Mouse (Mus musculus): ENCODE results near the gene Rpl19.
A peak's percentile ranks its signal among the peaks of the same experiment; 100 is the strongest.

Gene Rpl19

DNA sequence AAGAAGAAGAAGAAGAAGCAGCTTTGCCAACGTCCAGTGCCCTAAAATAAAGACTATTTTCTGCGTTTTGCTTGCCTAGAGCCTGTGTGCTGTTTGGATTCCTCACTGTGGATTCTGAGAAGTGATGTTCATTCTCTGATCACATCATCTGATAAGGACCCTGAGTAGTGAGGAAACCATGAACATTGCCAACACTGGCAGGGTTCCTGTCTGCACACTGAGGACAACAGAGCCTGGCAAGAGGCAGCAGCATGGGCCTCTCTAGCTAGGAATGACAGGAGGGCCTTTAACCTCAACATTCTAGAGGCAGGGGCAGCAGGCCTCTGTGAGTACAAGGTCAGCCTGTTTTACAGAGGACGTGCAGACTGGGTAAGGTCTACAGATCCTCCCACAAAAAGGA, 2.0 kb upstream of the Rpl19 start:
- no peak for DNase-seq

DNA sequence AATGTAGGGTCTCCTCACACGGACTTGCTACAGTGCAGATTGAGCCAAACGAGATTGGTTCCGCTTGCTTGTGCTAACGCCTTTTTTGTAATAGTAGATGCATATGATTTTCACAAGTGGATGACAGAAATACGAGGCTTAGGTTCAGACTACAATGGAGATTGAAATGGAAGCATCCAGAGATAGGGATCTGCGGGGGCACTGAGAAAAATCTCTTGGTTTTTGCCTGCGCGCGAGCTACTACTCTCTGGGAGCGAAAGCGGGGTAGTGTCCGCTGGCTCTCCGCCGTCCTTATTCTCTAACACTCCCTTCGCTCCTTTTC, 301 bp upstream of the Rpl19 start:
- no peak for DNase-seq

- no peak for DNase-seq
Observed at GRCm38 (mm10) chr11:98027297-98027688, 783 bp downstream of the Rpl19 start.

- DNase-seq = no peak
Observed at GRCm38 (mm10) chr11:98027785-98028184, 1.3 kb downstream of the Rpl19 start.

DNA sequence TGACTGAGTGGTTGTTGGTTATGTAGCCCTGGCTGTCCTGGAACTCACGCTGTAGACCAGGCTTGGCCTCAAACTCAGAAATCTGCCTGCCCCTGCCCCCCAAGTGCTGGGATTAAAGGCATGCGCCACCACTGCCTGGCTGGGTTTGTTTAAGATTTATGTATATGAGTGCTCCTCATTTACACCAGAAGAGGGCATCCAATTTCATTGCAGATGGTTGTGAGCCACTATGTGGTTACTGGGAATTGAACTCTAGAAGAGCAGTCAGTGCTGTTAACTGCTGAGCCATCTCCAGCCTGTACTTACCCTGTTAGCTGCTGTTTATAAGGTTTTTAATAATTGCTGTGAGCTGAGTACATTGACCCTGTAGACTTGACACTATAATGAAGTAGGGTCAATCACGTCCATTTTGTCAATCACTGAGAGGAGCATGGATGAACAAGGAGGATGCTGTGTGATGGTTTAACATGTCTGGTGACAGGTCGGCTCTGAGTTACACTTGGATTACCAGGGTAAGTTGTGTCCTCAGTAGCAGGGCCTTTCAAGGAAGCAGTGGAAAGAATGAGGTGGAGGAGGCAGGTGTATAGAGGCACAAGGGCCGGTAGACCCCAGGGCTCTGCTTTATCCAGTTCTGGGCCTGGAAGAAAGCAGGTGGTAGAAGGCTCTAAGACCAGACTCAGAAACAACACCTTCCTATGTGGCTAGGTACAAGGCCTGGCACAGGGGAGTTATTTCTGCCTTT, 4.4 kb downstream of the Rpl19 start:
- no peak for DNase-seq

GRCm38 (mm10) chr11:98031443-98031770, 4.9 kb downstream of the Rpl19 start:
- peak; percentile 85 for DNase-seq

DNA sequence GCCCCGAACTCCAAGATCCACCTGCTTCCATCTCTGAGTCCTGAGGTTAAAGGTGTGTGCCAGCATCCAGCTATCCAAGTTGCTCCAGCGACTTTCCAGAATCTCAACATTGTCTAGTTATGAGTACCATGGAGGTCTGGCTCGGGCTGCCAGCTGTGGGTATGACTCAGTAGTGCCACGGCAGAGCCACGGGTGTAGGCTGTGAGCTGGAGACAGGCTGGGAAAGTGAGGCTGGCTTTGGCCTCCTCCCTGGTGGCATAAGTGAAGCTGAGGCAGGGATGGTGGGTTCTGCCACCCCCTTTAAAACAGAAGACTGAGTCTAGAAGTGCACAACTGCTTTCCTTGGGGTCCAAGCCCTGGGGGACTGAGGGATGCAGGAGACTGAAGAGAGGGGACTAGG, 7.6 kb downstream of the Rpl19 start:
- no peak for DNase-seq

GRCm38 (mm10) chr11:98034840-98035239, 8.3 kb downstream of the Rpl19 start:
- DNase-seq = peak; percentile 63

DNA sequence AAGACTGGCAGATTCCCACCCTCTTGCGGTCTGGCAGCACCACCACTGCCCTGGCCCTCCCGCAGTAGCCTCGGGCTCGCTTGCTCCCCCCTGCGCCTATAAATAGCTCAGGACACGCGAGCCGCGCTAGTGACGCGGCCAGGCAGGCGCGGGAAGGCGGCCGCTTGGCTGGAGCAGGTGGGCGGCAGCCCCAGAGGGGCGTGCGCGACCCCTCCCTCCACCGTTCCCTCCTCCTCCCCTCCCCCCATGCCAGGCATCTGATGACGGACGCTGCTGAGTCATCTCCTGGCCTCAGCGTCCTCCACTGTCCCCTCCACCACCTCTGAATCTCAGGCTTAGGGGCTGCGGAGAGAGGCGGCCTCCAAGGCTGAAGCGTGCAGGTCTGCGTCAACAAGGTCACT, 9.5 kb downstream of the Rpl19 start:
- peak; percentile 57 for DNase-seq

DNA sequence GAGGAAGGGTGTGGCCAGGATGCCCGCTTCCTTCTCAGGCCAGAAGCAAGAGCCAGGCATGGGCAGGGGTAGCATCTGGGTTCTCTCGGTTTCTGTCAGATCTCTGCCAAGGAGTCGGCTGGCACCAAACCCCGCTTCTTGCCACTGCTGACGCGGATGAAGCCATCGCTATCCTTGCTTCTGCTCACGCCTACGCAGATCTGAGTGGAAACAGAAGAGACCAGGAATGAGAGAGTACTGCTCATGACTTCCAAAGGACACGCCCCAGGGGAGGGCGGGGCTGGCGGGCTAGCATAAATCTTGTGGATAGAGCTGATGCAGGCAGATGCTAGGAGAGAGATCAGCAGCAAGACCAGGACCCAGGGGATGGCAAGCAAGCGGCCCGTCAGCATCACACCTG, 11.4 kb downstream of the Rpl19 start:
- peak; percentile 60 for DNase-seq

DNA sequence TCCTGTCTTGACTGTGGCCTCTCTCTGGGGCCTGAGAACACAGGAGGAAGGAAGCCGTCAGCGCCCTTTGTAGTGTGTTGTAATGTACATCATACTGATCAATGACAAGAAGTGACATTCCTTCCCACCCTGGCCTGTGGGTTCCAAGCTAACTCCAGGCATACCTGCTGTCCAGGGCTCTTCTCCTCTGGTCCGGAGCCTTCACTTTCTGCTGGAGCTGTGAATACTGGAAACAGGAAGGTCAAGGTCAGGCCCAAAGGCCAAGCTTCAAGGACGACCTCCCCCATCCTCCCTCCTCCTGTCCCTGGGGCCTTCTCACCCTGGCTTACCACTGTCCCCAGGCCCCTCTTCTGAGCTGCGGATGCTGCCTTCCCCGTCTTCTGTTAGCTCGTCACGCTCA, 14.5 kb downstream of the Rpl19 start:
- no peak for DNase-seq

DNA sequence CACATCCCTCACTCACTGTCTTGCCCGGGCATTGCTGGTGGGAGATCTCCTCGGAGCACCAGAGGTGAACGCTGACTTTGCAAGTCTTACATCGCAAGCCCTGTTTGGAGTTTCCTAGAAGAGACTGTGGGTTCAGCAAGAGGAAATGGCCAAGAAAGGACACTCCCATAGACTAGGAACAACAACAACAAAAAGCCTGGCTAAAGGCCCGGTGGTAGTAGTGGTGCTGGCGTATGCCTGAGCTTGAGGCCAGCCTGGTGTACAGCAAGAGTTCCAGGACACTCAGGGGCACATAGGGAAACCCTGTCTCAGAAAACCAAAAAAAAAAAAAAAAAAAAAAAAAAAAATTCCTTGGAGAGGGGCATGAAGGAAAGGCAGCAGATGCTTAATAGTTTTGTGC, 16.2 kb downstream of the Rpl19 start:
- peak; percentile 61 for DNase-seq

DNA sequence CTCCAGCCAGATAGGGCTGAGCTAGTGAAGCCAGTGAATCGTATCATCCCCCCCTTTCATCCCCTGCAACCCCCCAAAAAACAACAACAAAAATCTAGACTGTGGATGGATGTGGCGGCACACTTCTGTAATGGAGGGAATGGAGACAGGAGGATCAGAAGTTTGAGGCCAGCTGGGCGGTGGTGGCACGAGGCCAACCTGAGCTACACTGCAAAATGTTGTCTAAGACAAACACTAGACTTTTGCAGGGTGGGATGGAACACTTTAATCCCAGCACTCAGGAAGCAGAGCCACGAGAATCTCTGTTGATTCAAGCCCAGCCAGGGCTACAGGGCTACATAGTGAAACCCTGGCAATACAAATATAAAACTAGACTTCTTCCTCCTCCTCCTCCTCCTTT, 17.6 kb downstream of the Rpl19 start:
- DNase-seq = no peak

DNA sequence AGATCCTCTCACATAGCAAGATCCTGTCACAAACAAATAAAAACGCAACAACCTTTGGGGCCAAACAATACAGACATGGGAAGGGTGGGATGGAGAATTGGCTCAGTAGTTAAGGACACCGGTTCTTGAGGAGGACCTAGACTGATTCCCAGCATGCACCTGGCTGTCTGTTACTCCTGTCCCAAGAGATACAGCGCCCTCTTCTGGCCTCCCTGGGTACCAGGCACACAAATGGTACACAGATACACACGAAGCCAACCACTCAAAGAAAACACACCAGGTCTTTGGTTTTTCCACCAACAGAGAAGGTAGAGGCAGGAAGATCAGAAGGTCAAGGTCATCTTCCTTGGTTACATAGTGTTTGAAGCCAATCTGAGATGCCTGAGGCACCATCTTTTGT, 19.1 kb downstream of the Rpl19 start:
- no peak for DNase-seq

- DNase-seq = no peak
Observed at GRCm38 (mm10) chr11:98046466-98046865, 20.0 kb downstream of the Rpl19 start.

GRCm38 (mm10) chr11:98047745-98048144, 21.2 kb downstream of the Rpl19 start:
- DNase-seq = no peak

- no peak for DNase-seq
Observed at GRCm38 (mm10) chr11:98049672-98050519, 23.4 kb downstream of the Rpl19 start.

DNA sequence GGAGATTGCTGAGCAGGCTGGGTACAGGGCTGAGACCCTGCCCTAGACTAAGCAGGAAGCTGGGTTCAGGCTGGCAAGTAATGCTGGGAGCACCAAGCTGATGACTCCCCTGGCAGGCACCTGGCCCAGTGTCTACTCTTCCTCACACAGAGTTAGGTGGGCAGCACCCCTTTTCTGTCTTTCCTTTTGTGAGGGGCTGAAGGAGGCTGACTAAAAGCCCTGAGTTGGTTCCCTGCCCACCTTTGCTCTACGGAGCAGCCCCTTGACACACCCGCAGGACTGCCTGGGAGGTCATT, 24.0 kb downstream of the Rpl19 start:
- no peak for DNase-seq

DNA sequence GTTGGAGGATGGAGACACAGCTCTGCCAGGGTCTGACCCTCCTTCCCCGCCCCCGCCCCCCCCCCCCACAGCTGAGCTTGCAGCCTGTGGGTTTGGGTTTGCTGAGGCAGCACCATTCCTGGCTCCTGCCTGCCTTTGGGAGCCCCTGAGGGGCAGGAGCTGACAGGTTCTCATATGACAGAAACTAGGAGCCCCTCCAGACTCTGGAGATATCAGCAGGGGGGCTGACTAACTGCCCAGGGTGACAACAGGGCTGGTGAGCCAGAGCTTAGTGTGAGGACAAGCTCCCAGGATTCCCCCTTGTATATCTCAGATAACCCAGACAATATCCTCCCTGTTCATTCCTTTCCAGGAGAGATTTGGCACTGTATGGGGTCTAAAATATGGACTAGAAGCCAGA, 24.4 kb downstream of the Rpl19 start:
- no peak for DNase-seq

DNA sequence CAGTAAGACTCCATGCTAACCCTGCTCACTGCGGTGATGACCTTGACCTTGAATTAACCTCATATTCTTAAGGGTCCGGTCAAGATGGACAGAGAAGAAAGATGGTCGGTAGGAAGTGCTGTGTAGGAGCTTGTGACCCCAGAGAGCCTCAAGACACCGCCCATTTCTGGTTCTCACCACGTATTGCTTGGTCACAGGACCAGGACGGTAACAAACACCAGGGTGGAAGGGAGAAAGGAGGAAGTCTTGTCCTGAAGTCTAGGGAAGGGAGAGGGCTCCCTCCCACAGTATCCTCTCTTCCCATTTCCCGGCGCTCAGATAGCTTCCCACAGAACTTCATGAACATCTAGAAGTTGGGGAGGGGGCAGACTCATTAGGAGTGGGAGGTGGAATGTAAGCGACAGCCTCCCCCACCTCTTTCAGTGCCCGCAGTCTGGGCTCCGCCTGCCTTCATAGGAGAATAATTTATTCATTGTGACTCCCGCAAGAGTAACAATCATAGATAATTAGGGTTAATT, 25.2 kb downstream of the Rpl19 start:
- DNase-seq = no peak

- no peak for DNase-seq
Observed at GRCm38 (mm10) chr11:98052129-98052988, 25.8 kb downstream of the Rpl19 start.

DNA sequence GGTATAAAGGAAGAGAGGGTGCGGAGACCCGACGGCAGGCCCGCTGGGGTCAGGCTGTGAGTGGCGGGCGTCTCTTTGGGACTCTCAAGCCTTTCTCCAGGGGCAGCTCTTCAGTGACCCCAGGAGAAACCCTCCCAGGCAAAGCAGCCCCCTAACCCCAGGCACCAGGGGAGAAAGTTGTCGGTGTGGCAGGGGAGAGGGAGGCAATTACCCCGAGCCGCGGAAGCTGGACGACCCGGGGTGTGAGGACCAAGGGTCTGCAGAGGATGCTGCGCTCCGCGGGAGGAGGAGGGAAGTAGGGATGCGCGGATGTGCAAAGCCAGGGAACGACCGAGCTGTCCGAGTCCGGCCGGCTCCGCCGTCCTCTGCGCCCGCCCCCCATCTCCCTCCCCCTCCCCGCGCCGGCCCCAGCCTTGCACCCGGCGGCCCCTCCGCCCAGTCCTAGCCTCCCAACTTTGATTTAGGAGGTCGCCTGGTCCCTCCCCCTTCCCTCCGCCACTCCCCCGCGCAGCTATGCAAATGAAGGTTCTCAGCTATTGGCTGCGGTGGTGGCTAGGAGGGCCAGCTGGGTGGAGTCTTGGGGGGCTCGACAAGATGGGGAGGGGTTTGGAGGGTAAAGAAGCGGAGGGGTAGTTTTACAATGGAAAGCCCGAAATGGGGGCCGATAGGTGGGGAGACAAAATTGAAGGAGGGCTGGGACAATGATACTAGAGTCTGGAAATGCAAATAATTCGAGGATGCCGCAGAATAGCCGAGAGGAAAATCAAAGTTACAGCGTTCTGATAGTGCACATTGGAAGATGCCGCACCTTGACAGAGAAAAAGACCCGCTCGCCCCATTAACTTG, 26.7 kb downstream of the Rpl19 start, which contains the start of gene Stac2:
TSS of gene Stac2 (minus strand) at position 474 of the 846 bp plus-strand sequence.
- DNase-seq = peak; percentile 83

DNA sequence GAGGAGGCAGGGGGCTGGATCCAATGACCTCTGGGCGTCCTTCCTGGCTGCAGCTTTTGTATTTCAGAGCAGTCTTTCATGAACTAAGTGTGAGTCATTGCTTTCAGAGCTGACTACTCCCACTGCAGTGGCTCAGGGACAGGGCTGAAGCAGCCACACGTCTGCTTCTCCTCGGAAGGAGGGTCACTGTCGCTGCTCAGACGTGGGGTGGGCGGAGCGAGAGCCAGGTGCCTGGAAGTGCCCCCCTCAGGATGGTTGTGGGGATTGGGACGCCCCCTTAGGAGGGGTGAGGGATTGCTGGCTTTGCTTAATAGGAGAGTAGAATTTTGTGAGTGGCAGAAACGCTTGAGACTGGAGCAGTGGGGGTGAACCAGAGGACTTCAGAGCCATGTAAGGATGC, 31.0 kb downstream of the Rpl19 start:
- no peak for DNase-seq
